Mouse (Mus musculus) hindbrain, embryonic 10.5 days (tissue): Measurements from ENCODE around the gene Slc25a40. TPM values are rescaled to one million over a fixed set of nuclear protein-coding genes. Genes with fewer than 3 reads are reported as not detected.

Source experiments
- DNase-seq: peaks from one replicate; pipeline ENCODE4 v3.0.0-alpha.2; 2017; ENCODE audit warnings: low spot score
- H3K27ac ChIP-seq: fragments of 300-500 bp; sonication (generic); 2 replicates; pipeline ENCODE4 v1.5.1; 2016; ENCODE audit warnings: mild to moderate bottlenecking, moderate library complexity
- H3K27me3 ChIP-seq: fragments of 300-500 bp; sonication (generic); 2 replicates; pipeline ENCODE4 v1.6.1; 2016; ENCODE audit warnings: mild to moderate bottlenecking; ENCODE audit not compliant: poor library complexity, insufficient read depth, severe bottlenecking
- H3K36me3 ChIP-seq: fragments of 300-500 bp; sonication (generic); 2 replicates; pipeline ENCODE4 v1.6.1; 2016; ENCODE audit warnings: mild to moderate bottlenecking, moderate library complexity
- H3K4me1 ChIP-seq: fragments of 300-500 bp; sonication (generic); replicated peaks from 2 replicates; pipeline ENCODE4 v1.6.1; 2016; ENCODE audit warnings: mild to moderate bottlenecking
- H3K4me3 ChIP-seq: fragments of 300-500 bp; sonication (generic); 2 replicates; pipeline ENCODE4 v1.5.1; 2016; ENCODE audit warnings: mild to moderate bottlenecking, moderate library complexity
- H3K9me3 ChIP-seq: fragments of 300-500 bp; sonication (generic); 2 replicates; pipeline ENCODE4 v1.6.1; 2016; ENCODE audit warnings: mild to moderate bottlenecking, moderate library complexity
- whole genome bisulfite sequencing: fragments of 180-500 bp; shearing (Covaris S2); methylation state at CpG from one replicate; pipeline ENCODE4 v1.1.7; 2016; 5-methylcytosine and 5-hydroxymethylcytosine counted together
- polyA plus RNA-seq: library from polyadenylated mRNA; unstranded; fragments of >200 nt; fragmentation: Nextera tagmentation; extraction: Ambion mirVana; gene quantifications from 2 replicates; pipeline ENCODE4 v1.2.1, GENCODE M21; 2016

Slc25a40 gene
- polyA plus RNA-seq: 6.7 and 9.3 TPM in 2 replicates

GRCm38 (mm10) chr5:8422157-8422931, at the start of gene Slc25a40, which contains the start of gene Dbf4:
TSS of gene Slc25a40 (plus strand) at chr5:8422850.
TSS of gene Dbf4 (minus strand) at chr5:8422716.
- no peaks in the 10 kb centered on the region for H3K9me3 ChIP-seq
- peaks cover 19% of the 10 kb centered on the region for H3K4me1 ChIP-seq
- H3K27me3 ChIP-seq: no peaks in the 10 kb centered on the region
- peak within 1 kb of the TSS; percentile 97 for H3K27ac ChIP-seq
- peak within 1 kb of the TSS; percentile 89 for H3K4me3 ChIP-seq
- WGBS: under 1% methylated on average over 93 of the region's 93 CpGs
- peak; percentile 90 for DNase-seq
- H3K36me3 ChIP-seq: peaks cover 35% of the 10 kb centered on the region

- H3K27me3 ChIP-seq: peaks cover 8% of the 10 kb centered on the region; the same call in 1 of the 2 replicates
- no peak overlapping the region for H3K27ac ChIP-seq
- H3K4me1 ChIP-seq: no peaks in the 10 kb centered on the region
- 82% methylated on average over 4 of the region's 4 CpGs for WGBS
- H3K4me3 ChIP-seq: no peak overlapping the region
- no peak for DNase-seq
- no peaks in the 10 kb centered on the region for H3K9me3 ChIP-seq
- no peaks in the 10 kb centered on the region for H3K36me3 ChIP-seq
Measured at GRCm38 (mm10) chr5:8373415-8373814, 49.2 kb upstream of the Slc25a40 start.

- H3K4me1 ChIP-seq: no peaks in the 10 kb centered on the region
- no peaks in the 10 kb centered on the region for H3K9me3 ChIP-seq
- no peaks in the 10 kb centered on the region for H3K27me3 ChIP-seq
- no peak overlapping the region for H3K27ac ChIP-seq
- no peak for DNase-seq
- WGBS: 90% methylated on average over 5 of the region's 5 CpGs
- H3K36me3 ChIP-seq: no peaks in the 10 kb centered on the region
- no peak overlapping the region for H3K4me3 ChIP-seq
Measured at GRCm38 (mm10) chr5:8374297-8374906, 48.2 kb upstream of the Slc25a40 start.

- Histone ChIP-seq H3K9me3 (no peaks in the 10 kb centered on the region), H3K4me3 (no peak overlapping the region), H3K27ac (no peak overlapping the region), H3K4me1 (no peaks in the 10 kb centered on the region), H3K27me3 (no peaks in the 10 kb centered on the region), H3K36me3 (peaks cover 38% of the 10 kb centered on the region)
- no peak for DNase-seq
- 73% methylated on average over 1 of the region's 1 CpGs for WGBS
Measured at GRCm38 (mm10) chr5:8393891-8394583, 28.6 kb upstream of the Slc25a40 start.

- no peaks in the 10 kb centered on the region for H3K4me1 ChIP-seq
- H3K36me3 ChIP-seq: peaks cover 73% of the 10 kb centered on the region
- no peak for DNase-seq
- 95% methylated on average over 13 of the region's 13 CpGs for WGBS
- no peaks in the 10 kb centered on the region for H3K9me3 ChIP-seq
- H3K27ac ChIP-seq: no peak overlapping the region
- H3K4me3 ChIP-seq: no peak overlapping the region
- H3K27me3 ChIP-seq: no peaks in the 10 kb centered on the region
Measured at GRCm38 (mm10) chr5:8397587-8398249, 24.9 kb upstream of the Slc25a40 start.

GRCm38 (mm10) chr5:8408746-8409145, 13.9 kb upstream of the Slc25a40 start:
- H3K27ac ChIP-seq: no peak overlapping the region
- no peak overlapping the region for H3K4me3 ChIP-seq
- peaks cover 97% of the 10 kb centered on the region for H3K36me3 ChIP-seq
- no peaks in the 10 kb centered on the region for H3K27me3 ChIP-seq
- DNase-seq: no peak
- 93% methylated on average over 4 of the region's 4 CpGs for WGBS
- H3K4me1 ChIP-seq: no peaks in the 10 kb centered on the region
- no peaks in the 10 kb centered on the region for H3K9me3 ChIP-seq

- Histone ChIP-seq H3K4me3 (no peak overlapping the region), H3K27me3 (no peaks in the 10 kb centered on the region), H3K9me3 (no peaks in the 10 kb centered on the region), H3K4me1 (peaks cover 11% of the 10 kb centered on the region), H3K36me3 (peaks cover 89% of the 10 kb centered on the region), H3K27ac (no peak overlapping the region)
- WGBS: 94% methylated on average over 3 of the region's 3 CpGs
- DNase-seq: no peak
Measured at GRCm38 (mm10) chr5:8416683-8417413, 5.8 kb upstream of the Slc25a40 start.

GRCm38 (mm10) chr5:8417443-8417842, 5.2 kb upstream of the Slc25a40 start:
- Histone ChIP-seq H3K27me3 (no peaks in the 10 kb centered on the region), H3K36me3 (peaks cover 83% of the 10 kb centered on the region), H3K4me3 (no peak overlapping the region), H3K27ac (no peak overlapping the region), H3K9me3 (no peaks in the 10 kb centered on the region), H3K4me1 (peaks cover 11% of the 10 kb centered on the region)
- no peak for DNase-seq
- WGBS: 41% methylated on average over 1 of the region's 1 CpGs

- H3K9me3 ChIP-seq: no peaks in the 10 kb centered on the region
- DNase-seq: no peak
- 20% methylated on average over 3 of the region's 3 CpGs for WGBS
- peak overlapping the region; percentile 89 for H3K4me3 ChIP-seq
- H3K27ac ChIP-seq: peak overlapping the region; percentile 97; the same call in 1 of the 2 replicates
- no peaks in the 10 kb centered on the region for H3K27me3 ChIP-seq
- peaks cover 19% of the 10 kb centered on the region for H3K4me1 ChIP-seq
- H3K36me3 ChIP-seq: peaks cover 44% of the 10 kb centered on the region
Measured at GRCm38 (mm10) chr5:8421424-8421823, 1.2 kb upstream of the Slc25a40 start.

- Histone ChIP-seq H3K4me3 (peak overlapping the region; percentile 89), H3K9me3 (no peaks in the 10 kb centered on the region), H3K27me3 (no peaks in the 10 kb centered on the region), H3K27ac (peak overlapping the region; percentile 97), H3K4me1 (peaks cover 16% of the 10 kb centered on the region), H3K36me3 (peaks cover 26% of the 10 kb centered on the region)
- no peak for DNase-seq
- under 1% methylated on average over 40 of the region's 40 CpGs for WGBS
Measured at GRCm38 (mm10) chr5:8422932-8423928, 580 bp downstream of the Slc25a40 start.

GRCm38 (mm10) chr5:8424116-8424515, 1.5 kb downstream of the Slc25a40 start:
- H3K36me3 ChIP-seq: peaks cover 18% of the 10 kb centered on the region
- 17% methylated on average over 7 of the region's 7 CpGs for WGBS
- no peaks in the 10 kb centered on the region for H3K9me3 ChIP-seq
- no peaks in the 10 kb centered on the region for H3K27me3 ChIP-seq
- peak overlapping the region; percentile 89 for H3K4me3 ChIP-seq
- peaks cover 16% of the 10 kb centered on the region for H3K4me1 ChIP-seq
- peak; percentile 7 for DNase-seq
- peak overlapping the region; percentile 29; the same call in 1 of the 2 replicates for H3K27ac ChIP-seq
